In the genomic region with DNA sequence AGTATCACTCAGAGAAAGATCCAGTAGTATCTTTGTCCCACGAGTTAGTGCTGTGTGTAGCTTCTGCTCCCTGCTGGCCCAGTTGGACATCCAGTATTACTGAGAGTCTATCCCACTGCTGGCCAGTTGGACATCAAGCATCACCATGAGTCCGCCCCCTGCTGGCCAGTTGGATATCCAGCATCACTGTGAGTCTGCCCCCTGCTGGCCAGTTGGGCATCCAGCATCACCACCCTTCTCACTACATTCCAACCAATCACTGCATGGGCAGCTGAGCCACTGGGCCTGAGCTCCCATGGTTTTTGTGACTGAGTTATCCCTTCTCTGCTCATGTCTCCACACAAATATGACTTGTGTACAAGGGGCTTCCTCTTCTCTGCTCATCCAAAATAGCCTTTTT, we compare ENCODE assay signal across 9 mouse cellular contexts. TPM values are rescaled to one million over a fixed set of nuclear protein-coding genes. Genes with fewer than 3 reads are reported as not detected.
DNase-seq lines count a peak whose midpoint lies in the region; ATAC-seq and TF ChIP-seq lines count a peak whose summit lies in the region.
"Had no signal": no experiment of that assay in that cellular context is flagged by ENCODE, and none has a peak within 500 bp of the region (broad histone marks: within the 10 kb centered on the region; RNA-seq: fewer than 3 reads in every experiment).

No protein-coding gene starts in this region.

- no peaks in the 10 kb centered on the region for H3K27me3 ChIP-seq in hindbrain, embryonic 10.5 days (ENCODE audit: insufficient read depth, poor library complexity, severe bottlenecking)
- H3K27me3 ChIP-seq in hindbrain, embryonic 16.5 days (replicated peaks; ENCODE audit: control insufficient read depth, insufficient read depth, low read length), result no peaks in the 10 kb centered on the region
- H3K27me3 ChIP-seq: liver, embryonic 15.5 days had no signal

- ATAC-seq in hindbrain, embryonic 16.5 days, result no peak
- ATAC-seq in frontal cortex, adult (ENCODE audit: low TSS enrichment), result no peak

- no peaks in the 10 kb centered on the region for H3K4me1 ChIP-seq in hindbrain, embryonic 10.5 days (replicated peaks)
- H3K4me1 ChIP-seq in hindbrain, embryonic 16.5 days (ENCODE audit: control insufficient read depth, insufficient read depth, low read depth, low read length), result no peaks in the 10 kb centered on the region
- no peaks in the 10 kb centered on the region for H3K4me1 ChIP-seq in lung, adult 2 months (ENCODE audit: control insufficient read depth, insufficient read depth, low read length)
- H3K4me1 ChIP-seq: liver, embryonic 15.5 days had no signal

- TF ChIP-seq CTCF in brain, embryonic 14.5 days (IDR thresholded peaks at IDR 0.05; ENCODE audit: borderline replicate concordance, extremely low read depth, insufficient read depth, insufficient read length), result peak; percentile 66
- TF ChIP-seq CTCF in lung, adult 2 months (IDR thresholded peaks at IDR 0.05; ENCODE audit: insufficient read depth, low read length), result peak; percentile 83

- 82% methylated on average over 2 of the region's 2 CpGs for WGBS in hindbrain, embryonic 10.5 days
- WGBS in hindbrain, embryonic 16.5 days, result 91% methylated on average over 2 of the region's 2 CpGs
- 79% methylated on average over 2 of the region's 2 CpGs for WGBS in lung, adult 2 months

- H3K27ac ChIP-seq in hindbrain, embryonic 10.5 days, result no peak overlapping the region
- no peak overlapping the region for H3K27ac ChIP-seq in hindbrain, embryonic 16.5 days (ENCODE audit: low read depth, low read length)
- H3K27ac ChIP-seq: liver, embryonic 15.5 days had no signal

- no peak overlapping the region for H3K4me2 ChIP-seq in hindbrain, embryonic 16.5 days (ENCODE audit: low read length)
- H3K4me2 ChIP-seq: liver, embryonic 15.5 days had no signal

- no peak overlapping the region for H3K4me3 ChIP-seq in hindbrain, embryonic 10.5 days
- H3K4me3 ChIP-seq in hindbrain, embryonic 16.5 days (ENCODE audit: low read length), result no peak overlapping the region
- no peak overlapping the region for H3K4me3 ChIP-seq in lung, adult 2 months (replicated peaks; ENCODE audit: extremely low read depth, low read depth, low read length)
- H3K4me3 ChIP-seq: liver, embryonic 15.5 days had no signal

- peaks cover 5% of the 10 kb centered on the region; the same call in 1 of the 2 replicates for H3K9me3 ChIP-seq in hindbrain, embryonic 10.5 days
- H3K9me3 ChIP-seq in hindbrain, embryonic 16.5 days (ENCODE audit: control insufficient read depth, low read length), result no peaks in the 10 kb centered on the region
- H3K9me3 ChIP-seq: liver, embryonic 15.5 days had no signal

- TF ChIP-seq POLR2A in brain, embryonic 14.5 days (IDR thresholded peaks at IDR 0.05; ENCODE audit: borderline replicate concordance, extremely low read depth, insufficient read depth, insufficient read length, poor library complexity, severe bottlenecking), result no peak
- TF ChIP-seq POLR2A in lung, adult 2 months (IDR thresholded peaks at IDR 0.05; ENCODE audit: borderline replicate concordance, extremely low read depth, low read depth, low read length), result no peak

- H3K9ac ChIP-seq in hindbrain, embryonic 16.5 days (ENCODE audit: low read depth, low read length), result no peak overlapping the region
- H3K9ac ChIP-seq: liver, embryonic 15.5 days had no signal

- peaks cover 76% of the 10 kb centered on the region for H3K36me3 ChIP-seq in hindbrain, embryonic 10.5 days
- H3K36me3 ChIP-seq in hindbrain, embryonic 16.5 days (ENCODE audit: control insufficient read depth, insufficient read depth, low read length), result no peaks in the 10 kb centered on the region
- H3K36me3 ChIP-seq: liver, embryonic 15.5 days had no signal

- DNase-seq in hindbrain, embryonic 10.5 days (ENCODE audit: low spot score), result peak; percentile 43
- DNase-seq in CD8-positive naive resting alpha-beta T cell, adult 2 months (ENCODE audit: low read depth in 2 of 2, low spot score in 2 of 2), result peak; percentile 55 to 60
- DNase-seq in brain, embryonic 14.5 days (ENCODE audit: low read depth), result no peak
- DNase-seq in lung, adult 2 months, result no peak
- DNase-seq in spleen, postnatal 36 days (ENCODE audit: low spot score in 2 of 2), result peak; percentile 14 to 24
- no peak for DNase-seq in right cerebral cortex, postnatal 14 days

RNA-seq across cellular contexts. Expression of a gene that starts 33.8 kb away (rescaled TPM):
- polyA plus RNA-seq in hindbrain, embryonic 10.5 days (2016; fragmentation: Nextera tagmentation; extraction: Ambion mirVana), result 18.9 and 20.3 TPM in 2 replicates
- 3.7 and 4.4 TPM in 2 replicates for polyA plus RNA-seq in hindbrain, embryonic 16.5 days (2015; fragmentation: Nextera tagmentation; extraction: Ambion mirVana)
- polyA plus RNA-seq in brain, embryonic 14.5 days (2012; rRNA removed), result 2.7 and 3.1 TPM in 2 replicates
- polyA plus RNA-seq in lung, adult 2 months (2012; rRNA removed), result 37.1 and 56.1 TPM in 2 replicates

Comparison
In these comparisons a context has a peak if more than half of its experiments do, and no peak if none do; other contexts are left out.
1. DNase-seq: peak in hindbrain, embryonic 10.5 days (single experiment), CD8-positive naive resting alpha-beta T cell, adult 2 months (2 of 2) and spleen, postnatal 36 days (2 of 2); none in brain, embryonic 14.5 days (single experiment), lung, adult 2 months (single experiment) and right cerebral cortex, postnatal 14 days (single experiment).